Mouse (Mus musculus) G1E (cell line): Measurements from ENCODE around the gene Ajap1.

Experiments
- CTCF ChIP-seq: IDR thresholded peaks from 2 replicates; pipeline ENCODE4 v1.5.1; 2012; ENCODE audit warnings: low read depth, low read length, inconsistent platforms, mixed read lengths
- GATA1 ChIP-seq: IDR thresholded peaks from 2 replicates; pipeline ENCODE4 v1.6.1; 2012; ENCODE audit warnings: borderline replicate concordance, low read length, inconsistent platforms, mixed read lengths
- TAL1 ChIP-seq: conservative IDR thresholded peaks from 2 replicates; pipeline ENCODE4 v1.6.1; 2012; ENCODE audit warnings: low read depth, low read length, inconsistent platforms, mixed read lengths

DNA sequence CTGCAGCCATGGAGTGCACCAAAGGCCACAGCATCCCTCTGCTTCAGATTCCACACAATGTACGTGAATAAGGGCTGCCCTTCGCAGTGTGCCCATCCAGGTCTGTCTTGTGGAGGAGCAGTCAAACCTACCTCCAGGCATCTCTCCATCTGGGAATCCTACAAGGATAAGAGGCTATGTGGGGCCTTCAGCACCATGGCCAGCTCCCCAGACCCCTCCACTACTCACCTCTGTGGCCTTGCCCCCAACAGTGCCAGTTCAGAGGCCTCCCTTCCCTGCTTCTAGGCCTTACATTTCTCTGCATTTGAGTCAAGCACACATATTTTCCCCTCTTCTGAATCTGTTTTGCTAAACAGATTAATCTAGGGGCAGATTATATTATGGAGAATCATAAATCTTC, 52.6 kb downstream of the Ajap1 start:
- TF ChIP-seq CTCF (no peak), GATA1 (no peak), TAL1 (no peak)
